Mouse (Mus musculus) megakaryocyte, embryonic 14.5 days (primary cell): ENCODE measurements around the gene Miox.

Source experiments
- FLI1 ChIP-seq: IDR thresholded peaks from 2 replicates; pipeline ENCODE4 v1.6.1; 2012; ENCODE audit warnings: low read length, inconsistent platforms, mixed read lengths
- GATA1 ChIP-seq: IDR thresholded peaks from 3 replicates; pipeline ENCODE4 v1.6.1; 2012; ENCODE audit warnings: mixed read lengths, low read length, inconsistent platforms, borderline replicate concordance

- no peak for TF ChIP-seq GATA1
- no peak for TF ChIP-seq FLI1
Observed at GRCm38 (mm10) chr15:89372536-89372935, 38.3 kb downstream of the Miox start.
